ENCODE assay signal across 11 mouse cellular contexts in genomic region chr7:6169403-6169802, GRCm38 (mm10). TPM values are rescaled to one million over a fixed set of nuclear protein-coding genes. Genes with fewer than 3 reads are reported as not detected.
A peak's percentile ranks its signal among the peaks of the same experiment; 100 is the strongest.
DNase-seq lines count a peak whose midpoint lies in the region.
"Had no signal": no experiment of that assay in that cellular context is flagged by ENCODE, and none has a peak within 500 bp of the region (broad histone marks: within the 10 kb centered on the region; RNA-seq: fewer than 3 reads in every experiment).

No protein-coding gene starts in this region.

- peak; percentile 19 to 50 for DNase-seq in heart, adult 18-20 months
- DNase-seq in heart, adult 8-10 months (ENCODE audit: low spot score) = no peak
- peak; percentile 60 for DNase-seq in urinary bladder, postnatal 14 days (ENCODE audit: low spot score)
- no peak for DNase-seq in urinary bladder, postnatal 10 days (ENCODE audit: low spot score)
- peak; percentile 51 for DNase-seq in lung, postnatal 14 days
- no peak for DNase-seq in spleen, postnatal 10 days (ENCODE audit: low spot score in 2 of 2)
- DNase-seq in embryo, embryonic 10.5 days (ENCODE audit: low spot score) = no peak
- no peak for DNase-seq in adrenal gland, postnatal 14 days
- DNase-seq: cerebellum, adult 9-11 months had no signal

RNA-seq across cellular contexts. Expression of gene Zfp444, which starts 2.6 kb away (rescaled TPM):
- total RNA-seq in heart, adult 18-20 months (2021) = 10 to 100 TPM; 12.3 to 13.6 TPM
- total RNA-seq in heart, adult 8-10 months (2022) = 10 to 100 TPM in 2 of 4 experiments, 1 to 10 TPM in 2; 7.0 to 10.3 (median 9.9) TPM
- 21.5 and 23.0 TPM in 2 replicates for total RNA-seq in adrenal gland, postnatal 14 days (2021)

RNA-seq across cellular contexts. Expression of gene Zfp787, which starts 13.6 kb away (rescaled TPM):
- total RNA-seq in heart, adult 18-20 months (2021) = 10 to 100 TPM; 31.3 to 32.3 TPM
- total RNA-seq in heart, adult 8-10 months (2022) = 10 to 100 TPM; 24.7 to 29.4 (median 28.0) TPM
- total RNA-seq in adrenal gland, postnatal 14 days (2021) = 45.4 and 51.4 TPM in 2 replicates

RNA-seq across cellular contexts. Expression of gene Galp, which starts 27.5 kb away (rescaled TPM):
- total RNA-seq in heart, adult 18-20 months (2021) = not detected
- not detected for total RNA-seq in heart, adult 8-10 months (2022)
- total RNA-seq in adrenal gland, postnatal 14 days (2021) = not detected in 2 replicates
- total RNA-seq: adrenal gland, postnatal 4 days; gastrocnemius, adult 8-10 months had no signal

RNA-seq across cellular contexts. Expression of gene Zscan5b, which starts 52.7 kb away (rescaled TPM):
- total RNA-seq in heart, adult 18-20 months (2021) = not detected
- not detected for total RNA-seq in heart, adult 8-10 months (2022)
- total RNA-seq in adrenal gland, postnatal 14 days (2021) = not detected in 2 replicates
- total RNA-seq: adrenal gland, postnatal 4 days; gastrocnemius, adult 8-10 months had no signal

Comparison
In these comparisons a context has a peak if more than half of its experiments do, and no peak if none do; other contexts are left out.
1. DNase-seq: peak in heart, adult 18-20 months (2 of 2), urinary bladder, postnatal 14 days (single experiment) and lung, postnatal 14 days (single experiment); none in heart, adult 8-10 months (single experiment), urinary bladder, postnatal 10 days (single experiment), spleen, postnatal 10 days (0 of 2), embryo, embryonic 10.5 days (single experiment) and adrenal gland, postnatal 14 days (single experiment).